Mouse (Mus musculus) testis, adult 2 months (tissue): ENCODE data around the gene Psmd5. TPM values are rescaled to one million over a fixed set of nuclear protein-coding genes. Genes with fewer than 3 reads are reported as not detected.

Source experiments
- H3K27ac ChIP-seq: fragments of 200-500 bp; 2 replicates; pipeline ENCODE4 v1.5.1; 2012; ENCODE audit warnings: low read depth, low read length; ENCODE audit not compliant: control insufficient read depth, insufficient read depth
- H3K27me3 ChIP-seq: fragments of 200-500 bp; 2 replicates; pipeline ENCODE4 v1.6.1; 2012; ENCODE audit warnings: mild to moderate bottlenecking, low read length, moderate library complexity; ENCODE audit not compliant: control insufficient read depth, insufficient read depth
- H3K36me3 ChIP-seq: fragments of 200-500 bp; 2 replicates; pipeline ENCODE4 v1.6.1; 2012; ENCODE audit warnings: mild to moderate bottlenecking, low read length; ENCODE audit not compliant: control insufficient read depth, insufficient read depth
- H3K4me1 ChIP-seq: fragments of 200-500 bp; 2 replicates; pipeline ENCODE4 v1.6.1; 2012; ENCODE audit warnings: low read length; ENCODE audit not compliant: control insufficient read depth, insufficient read depth
- H3K4me3 ChIP-seq: fragments of 200-500 bp; 2 replicates; pipeline ENCODE4 v1.5.1; 2012; ENCODE audit warnings: low read depth, mild to moderate bottlenecking, low read length, moderate library complexity, mixed read lengths; ENCODE audit not compliant: control insufficient read depth
- CTCF ChIP-seq: fragments of 200-500 bp; IDR thresholded peaks from 2 replicates; pipeline ENCODE4 v1.5.1; 2012; ENCODE audit warnings: low read depth, mild to moderate bottlenecking, inconsistent platforms, low read length, moderate library complexity; ENCODE audit not compliant: control insufficient read depth, insufficient read depth, insufficient replicate concordance
- POLR2A ChIP-seq: fragments of 200-500 bp; IDR thresholded peaks from 2 replicates; pipeline ENCODE4 v1.6.1; 2012; ENCODE audit warnings: low read depth, mild to moderate bottlenecking, inconsistent platforms, low read length, moderate library complexity; ENCODE audit not compliant: control insufficient read depth
- polyA plus RNA-seq: library from polyadenylated mRNA; depleted of rRNA; stranded (reverse); fragments of >200 nt; gene quantifications from 2 replicates; pipeline ENCODE4 v1.2.3, GENCODE M21; 2012

The Psmd5 gene
- polyA plus RNA-seq, 1 experiment = 8.0 TPM

DNA sequence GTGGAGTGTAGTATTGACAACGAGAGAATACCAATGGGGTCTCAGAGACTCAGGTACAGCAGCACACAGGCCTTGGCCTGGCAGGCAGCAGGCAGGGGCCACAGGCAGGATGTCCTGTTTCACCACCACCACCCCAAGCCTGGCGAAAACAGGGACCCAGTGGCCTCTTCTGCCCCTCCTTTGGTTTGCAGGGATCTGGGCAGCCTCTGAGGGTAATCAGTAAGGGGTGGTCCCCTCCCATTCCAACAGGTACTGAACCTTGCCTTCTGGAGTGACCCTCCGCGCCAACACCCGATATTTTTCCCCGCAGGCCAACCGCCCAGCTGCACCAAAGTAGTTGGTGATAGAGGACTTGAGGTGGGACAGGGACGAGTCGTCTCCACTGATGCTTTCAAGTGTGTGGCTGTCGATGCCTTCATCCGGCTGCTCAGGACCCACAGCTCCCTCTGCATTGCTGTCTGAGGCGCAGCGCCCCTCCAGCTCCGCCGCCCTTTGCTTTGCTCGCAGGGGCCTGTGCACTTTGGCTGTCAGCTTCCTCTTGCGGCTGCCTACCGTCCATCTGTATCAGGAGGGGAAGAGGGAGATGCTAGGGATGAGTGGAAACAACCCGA is 20.8 kb upstream of the Psmd5 start:
- no peaks in the 10 kb centered on the region for H3K4me1 ChIP-seq
- no peak overlapping the region for H3K4me3 ChIP-seq
- H3K27ac ChIP-seq = no peak overlapping the region
- no peak for TF ChIP-seq POLR2A
- no peak for TF ChIP-seq CTCF
- no peaks in the 10 kb centered on the region for H3K36me3 ChIP-seq
- H3K27me3 ChIP-seq = no peaks in the 10 kb centered on the region

DNA sequence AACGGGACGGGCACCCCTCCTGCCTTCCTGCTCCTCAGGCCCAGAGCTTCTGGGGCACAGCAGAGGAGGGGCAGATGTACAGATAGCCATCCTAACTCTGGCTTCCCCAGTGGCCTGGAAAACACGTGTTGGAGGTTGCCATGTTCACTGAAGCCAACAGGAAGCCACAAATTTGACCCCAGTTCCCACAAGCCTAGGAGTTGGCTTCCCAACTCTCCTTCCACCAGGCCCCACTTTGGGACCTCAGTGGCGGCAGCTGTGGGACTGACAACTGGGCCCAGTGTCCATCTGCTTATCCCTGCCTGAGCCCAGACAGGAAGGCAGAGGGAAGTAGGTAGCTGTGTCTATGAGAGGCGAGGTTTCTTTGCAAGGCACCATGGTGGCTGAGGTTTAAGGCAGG is 19.2 kb upstream of the Psmd5 start:
- H3K27ac ChIP-seq = no peak overlapping the region
- H3K4me1 ChIP-seq = no peaks in the 10 kb centered on the region
- no peaks in the 10 kb centered on the region for H3K27me3 ChIP-seq
- TF ChIP-seq CTCF (no peak), POLR2A (no peak)
- H3K4me3 ChIP-seq = no peak overlapping the region
- H3K36me3 ChIP-seq = no peaks in the 10 kb centered on the region

DNA sequence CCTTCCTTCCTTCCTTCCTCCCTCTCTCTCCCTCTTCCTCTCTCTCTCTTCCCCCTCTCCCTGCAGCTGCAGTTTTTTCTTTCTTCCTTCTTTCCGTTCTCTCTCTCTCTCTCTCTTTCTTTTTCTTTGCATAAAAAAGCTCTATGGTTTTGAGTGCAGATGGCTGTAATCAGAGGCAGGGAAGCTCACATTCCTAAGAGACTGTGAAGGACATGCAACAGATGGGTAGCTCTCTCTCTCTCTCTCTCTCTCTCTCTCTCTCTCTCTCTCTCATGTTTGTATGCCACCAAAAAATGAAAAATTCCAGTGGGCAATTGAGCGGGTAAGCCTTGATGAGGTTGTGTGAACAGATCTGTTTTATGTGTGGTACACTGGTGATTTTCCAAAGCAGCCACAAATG is 9.4 kb upstream of the Psmd5 start:
- H3K27ac ChIP-seq = no peak overlapping the region
- H3K4me3 ChIP-seq = no peak overlapping the region
- H3K36me3 ChIP-seq = no peaks in the 10 kb centered on the region
- H3K27me3 ChIP-seq = no peaks in the 10 kb centered on the region
- no peak for TF ChIP-seq CTCF
- TF ChIP-seq POLR2A = no peak
- H3K4me1 ChIP-seq = no peaks in the 10 kb centered on the region; the same call in 1 of the 2 replicates

DNA sequence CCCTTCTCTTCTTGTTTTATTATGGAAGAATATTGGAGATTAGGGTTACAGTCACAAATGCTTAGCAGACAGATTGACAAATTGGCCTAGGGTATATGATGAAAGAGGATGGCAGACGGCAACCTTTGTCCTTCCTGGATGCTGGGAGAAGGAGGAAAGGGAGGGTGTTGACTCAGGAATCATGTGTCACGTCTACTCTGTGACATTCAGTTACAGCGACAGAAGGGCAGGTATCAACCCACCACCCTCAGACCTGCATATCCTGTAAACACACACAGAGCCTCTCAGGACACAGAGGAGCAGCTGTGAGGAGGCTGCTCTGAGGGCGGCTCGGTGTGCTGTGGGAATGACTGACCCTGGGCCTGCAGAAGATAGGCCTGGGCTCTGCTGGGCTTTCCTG is 8.4 kb upstream of the Psmd5 start:
- no peak for TF ChIP-seq POLR2A
- TF ChIP-seq CTCF = no peak
- Histone ChIP-seq H3K36me3 (no peaks in the 10 kb centered on the region), H3K27ac (no peak overlapping the region), H3K27me3 (no peaks in the 10 kb centered on the region), H3K4me3 (no peak overlapping the region), H3K4me1 (no peaks in the 10 kb centered on the region; the same call in 1 of the 2 replicates)

DNA sequence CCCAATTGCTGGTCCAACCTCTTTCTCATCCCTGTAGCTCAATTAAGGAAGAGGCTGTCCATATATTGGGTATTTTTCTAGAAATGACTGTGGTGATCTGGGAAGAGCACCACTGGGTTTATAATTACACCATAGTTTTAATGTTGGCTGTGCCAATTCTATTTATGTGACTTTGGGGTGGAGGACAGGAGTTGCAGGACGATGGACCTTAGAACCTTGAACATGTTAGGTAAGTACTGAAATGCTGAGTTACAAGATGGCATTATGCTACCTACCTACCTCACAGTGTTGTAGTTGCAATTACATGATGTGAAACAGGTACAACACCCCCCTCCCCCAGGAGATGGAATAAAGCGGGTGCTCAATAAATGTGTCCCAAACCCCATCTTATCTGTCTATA is 8.0 kb upstream of the Psmd5 start:
- H3K4me1 ChIP-seq = no peaks in the 10 kb centered on the region; the same call in 1 of the 2 replicates

DNA sequence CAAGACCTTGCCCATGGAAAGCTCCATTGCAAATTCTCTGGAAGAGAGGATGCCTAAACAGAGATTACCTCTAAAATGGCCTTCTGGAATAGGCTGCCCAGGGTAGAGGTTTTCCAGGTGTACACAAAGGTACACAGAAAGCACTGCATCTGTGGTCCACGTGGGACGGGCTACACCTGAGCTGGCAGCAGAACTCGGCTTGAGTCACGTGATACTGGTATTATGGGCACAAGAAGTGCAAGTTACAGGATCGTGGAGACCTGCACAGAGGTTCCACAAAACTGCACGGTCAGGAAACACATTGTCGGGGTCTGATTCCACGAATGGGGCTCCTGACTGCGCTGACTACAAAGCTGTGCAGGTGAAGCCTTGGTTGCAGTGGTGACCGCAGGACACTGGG is 5.3 kb upstream of the Psmd5 start:
- H3K4me3 ChIP-seq = no peak overlapping the region
- H3K36me3 ChIP-seq = no peaks in the 10 kb centered on the region
- H3K27me3 ChIP-seq = no peaks in the 10 kb centered on the region
- no peaks in the 10 kb centered on the region for H3K4me1 ChIP-seq
- TF ChIP-seq POLR2A = no peak
- TF ChIP-seq CTCF = no peak
- no peak overlapping the region for H3K27ac ChIP-seq

More for the DNA sequence above, 8.0 kb upstream of the Psmd5 start:
- Histone ChIP-seq H3K27me3 (no peaks in the 10 kb centered on the region), H3K27ac (no peak overlapping the region), H3K4me3 (no peak overlapping the region), H3K36me3 (no peaks in the 10 kb centered on the region)
- no peak for TF ChIP-seq POLR2A
- TF ChIP-seq CTCF = no peak

DNA sequence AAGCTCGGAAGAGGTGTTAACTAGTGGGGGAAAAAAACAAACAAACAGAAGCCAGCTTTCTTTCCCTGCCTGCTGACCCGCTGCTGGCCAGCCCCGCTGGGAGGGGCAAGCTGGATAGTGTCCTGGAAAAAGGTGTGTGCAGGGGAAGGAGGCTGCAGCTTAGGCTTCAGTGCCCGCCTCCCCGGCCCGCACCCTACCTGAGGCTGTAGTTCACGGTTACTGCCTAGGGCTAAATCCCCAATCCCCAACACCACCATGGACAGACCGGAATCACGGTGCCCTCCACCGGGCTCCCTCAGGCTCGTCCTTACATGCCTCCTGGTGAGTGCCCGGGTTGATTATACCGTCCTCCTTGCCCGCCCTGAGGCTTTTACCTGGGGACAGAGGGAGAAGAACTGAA is 497 bp downstream of the Psmd5 start, which contains the start of gene Cutal:
Cutal (plus strand) TSS at position 126 of the 400 bp plus-strand sequence.
- Histone ChIP-seq H3K27me3 (no peaks in the 10 kb centered on the region), H3K4me3 (peak within 1 kb of the TSS; percentile 3; the same call in 1 of the 2 replicates), H3K4me1 (peaks cover 5% of the 10 kb centered on the region), H3K27ac (no peak within 1 kb of the TSS), H3K36me3 (no peaks in the 10 kb centered on the region)
- no peak for TF ChIP-seq CTCF
- no peak for TF ChIP-seq POLR2A
